Mouse (Mus musculus): ENCODE data around the gene Nrd1.

Gene Nrd1

GRCm38 (mm10) chr4:108999999-109000950, at the start of gene Nrd1:
Nrd1 (plus strand) TSS chr4:109000655.
- DNase-seq, result peak; percentile 99

- no peak for DNase-seq
Observed at GRCm38 (mm10) chr4:108951663-108952062, 48.8 kb upstream of the Nrd1 start.

GRCm38 (mm10) chr4:108959696-108960095, 40.8 kb upstream of the Nrd1 start:
- no peak for DNase-seq

- DNase-seq, result no peak
Observed at GRCm38 (mm10) chr4:108960619-108961460, 39.6 kb upstream of the Nrd1 start.

GRCm38 (mm10) chr4:108963017-108963416, 37.4 kb upstream of the Nrd1 start:
- no peak for DNase-seq

GRCm38 (mm10) chr4:108969517-108969916, 30.9 kb upstream of the Nrd1 start:
- DNase-seq, result no peak

- no peak for DNase-seq
Observed at GRCm38 (mm10) chr4:108971054-108971453, 29.4 kb upstream of the Nrd1 start.

GRCm38 (mm10) chr4:108976458-108977071, 23.9 kb upstream of the Nrd1 start:
- DNase-seq, result peak; percentile 58

- DNase-seq, result no peak
Observed at GRCm38 (mm10) chr4:108986833-108987472, 13.5 kb upstream of the Nrd1 start.

GRCm38 (mm10) chr4:108987473-108987842, 13.0 kb upstream of the Nrd1 start:
- no peak for DNase-seq

GRCm38 (mm10) chr4:108989430-108989829, 11.0 kb upstream of the Nrd1 start:
- DNase-seq, result no peak

GRCm38 (mm10) chr4:108990032-108990431, 10.4 kb upstream of the Nrd1 start:
- no peak for DNase-seq

GRCm38 (mm10) chr4:108990571-108990970, 9.9 kb upstream of the Nrd1 start:
- no peak for DNase-seq

GRCm38 (mm10) chr4:108991811-108992210, 8.6 kb upstream of the Nrd1 start:
- no peak for DNase-seq

- no peak for DNase-seq
Observed at GRCm38 (mm10) chr4:108992978-108993377, 7.5 kb upstream of the Nrd1 start.

- DNase-seq, result no peak
Observed at GRCm38 (mm10) chr4:109000961-109001360, 506 bp downstream of the Nrd1 start.

GRCm38 (mm10) chr4:109008046-109008445, 7.6 kb downstream of the Nrd1 start:
- no peak for DNase-seq

- no peak for DNase-seq
Observed at GRCm38 (mm10) chr4:109014091-109014490, 13.6 kb downstream of the Nrd1 start.

GRCm38 (mm10) chr4:109017441-109017840, 17.0 kb downstream of the Nrd1 start:
- peak; percentile 56 for DNase-seq

- no peak for DNase-seq
Observed at GRCm38 (mm10) chr4:109019301-109019700, 18.8 kb downstream of the Nrd1 start.

- DNase-seq, result no peak
Observed at GRCm38 (mm10) chr4:109021976-109022375, 21.5 kb downstream of the Nrd1 start.

- no peak for DNase-seq
Observed at GRCm38 (mm10) chr4:109025061-109025460, 24.6 kb downstream of the Nrd1 start.

GRCm38 (mm10) chr4:109026543-109026942, 26.1 kb downstream of the Nrd1 start:
- no peak for DNase-seq
